Mouse (Mus musculus) thymus, postnatal 25 days (tissue): Measurements from ENCODE around the gene Pus1.
"Not testable (repeated sequence)": the region's sequence is repeated elsewhere in the genome, so short reads cannot be mapped to it uniquely, and the experiment has no call there.

Experiments
- DNase-seq: peaks from one replicate; pipeline ENCODE4 v3.0.0; 2022

The Pus1 gene

DNA sequence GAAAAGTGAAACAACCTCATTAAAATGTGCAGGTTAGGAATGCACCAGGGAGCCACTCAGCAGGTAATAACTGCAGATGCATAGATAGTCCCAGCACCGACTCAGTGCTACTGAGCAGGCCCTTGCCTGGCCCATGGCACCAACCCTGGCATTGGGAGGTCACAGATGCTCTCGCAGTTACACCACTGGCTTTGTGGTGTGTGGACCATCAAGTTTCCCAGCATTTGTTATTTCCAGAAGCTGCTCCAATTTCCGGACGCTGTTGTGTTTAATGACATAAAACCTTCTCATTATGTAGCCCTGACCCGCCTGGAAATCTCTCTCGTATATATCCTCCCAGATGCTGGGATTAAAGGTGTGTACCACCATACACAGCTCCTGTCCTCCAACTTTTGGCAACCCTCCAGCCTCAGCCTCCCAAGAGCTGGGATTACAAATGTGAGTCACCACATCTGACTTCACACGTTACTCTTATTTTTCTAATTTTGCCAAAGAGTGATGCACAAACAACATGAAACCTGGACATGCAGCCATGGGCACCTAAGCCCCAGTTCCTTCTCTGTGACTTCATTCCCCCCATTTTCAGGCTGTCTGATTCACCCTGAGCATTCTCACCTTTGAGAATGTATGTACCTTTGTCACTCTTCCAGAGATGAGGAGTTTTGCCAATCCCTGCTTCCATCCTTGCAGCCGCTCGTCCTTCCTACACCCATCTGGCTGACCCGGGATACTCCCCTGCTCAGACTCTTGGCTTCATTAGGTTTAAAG lies 486 bp upstream of the Pus1 start:
- DNase-seq: no peak

DNA sequence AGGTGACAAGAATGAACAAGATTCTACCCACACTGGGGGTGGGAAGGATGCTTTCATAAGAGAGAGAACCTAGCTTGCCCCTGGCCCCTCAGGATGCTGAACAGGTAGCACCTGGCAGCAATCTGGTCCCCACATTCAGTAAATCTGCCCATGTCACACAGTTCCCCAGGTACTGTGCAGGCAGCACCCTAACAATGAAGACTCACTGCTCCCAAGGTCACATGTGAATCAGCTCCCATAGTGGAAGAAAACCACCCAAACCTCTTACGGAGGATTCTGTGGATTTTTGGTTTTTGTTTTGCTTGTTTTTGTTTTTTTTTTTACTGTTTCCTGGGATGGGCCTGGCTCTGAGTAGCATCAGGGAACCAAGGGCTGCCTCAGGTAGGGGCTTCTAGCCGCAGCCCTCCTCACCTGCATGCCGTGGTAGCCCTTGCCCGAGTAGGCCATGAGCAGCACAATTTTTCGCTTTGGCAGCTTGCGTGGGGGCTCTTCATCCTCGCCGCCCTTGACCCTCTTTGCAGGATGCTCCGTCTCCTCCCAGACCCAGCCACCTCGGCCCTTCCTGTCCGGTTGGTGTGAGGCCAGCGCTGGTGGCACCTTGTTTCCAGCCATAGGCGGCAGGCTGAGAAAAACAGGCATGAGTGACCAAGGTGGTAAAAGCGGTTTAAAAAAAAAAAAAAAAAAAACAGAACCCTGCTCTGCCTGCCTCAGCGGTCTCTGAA lies 1.0 kb downstream of the Pus1 start:
- no peak for DNase-seq

DNA sequence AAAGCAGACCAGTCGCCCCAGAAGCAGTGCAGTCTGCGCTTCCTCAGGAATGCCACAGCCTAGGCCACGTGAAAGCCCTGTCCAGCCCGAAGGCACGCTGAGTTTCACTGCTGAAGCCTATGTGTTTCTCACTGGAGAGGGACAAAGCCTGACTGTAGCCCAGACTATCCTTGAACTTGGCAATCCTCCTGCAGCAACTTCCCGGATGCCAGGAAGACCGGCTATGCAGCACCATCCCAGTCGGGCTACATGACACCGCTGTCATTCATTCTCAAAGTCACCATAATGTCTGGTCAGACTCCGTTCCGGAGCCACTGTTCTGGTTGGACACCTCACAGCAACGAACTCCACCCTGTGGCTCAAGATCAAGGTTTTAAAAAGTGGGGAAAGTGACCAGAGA lies 2.2 kb downstream of the Pus1 start:
- DNase-seq: no peak

DNA sequence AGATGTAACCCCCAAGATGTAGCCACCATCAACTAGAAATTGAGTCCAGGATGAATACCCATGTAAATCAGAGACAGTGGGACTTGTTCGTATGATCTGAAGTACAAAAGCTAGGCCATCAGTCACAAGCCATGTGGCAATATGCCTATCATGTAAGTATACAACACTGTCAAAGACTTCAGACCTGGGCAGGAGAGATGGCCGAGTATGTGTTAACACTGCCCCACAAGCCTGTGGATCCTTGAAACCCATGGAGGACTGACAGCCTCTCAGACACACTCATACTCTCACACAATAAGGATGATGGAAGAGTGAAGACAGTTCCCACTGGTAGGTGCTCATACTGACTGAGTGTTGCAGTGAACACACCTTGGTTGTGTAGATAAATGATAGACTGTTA lies 4.3 kb downstream of the Pus1 start:
- no peak for DNase-seq

DNA sequence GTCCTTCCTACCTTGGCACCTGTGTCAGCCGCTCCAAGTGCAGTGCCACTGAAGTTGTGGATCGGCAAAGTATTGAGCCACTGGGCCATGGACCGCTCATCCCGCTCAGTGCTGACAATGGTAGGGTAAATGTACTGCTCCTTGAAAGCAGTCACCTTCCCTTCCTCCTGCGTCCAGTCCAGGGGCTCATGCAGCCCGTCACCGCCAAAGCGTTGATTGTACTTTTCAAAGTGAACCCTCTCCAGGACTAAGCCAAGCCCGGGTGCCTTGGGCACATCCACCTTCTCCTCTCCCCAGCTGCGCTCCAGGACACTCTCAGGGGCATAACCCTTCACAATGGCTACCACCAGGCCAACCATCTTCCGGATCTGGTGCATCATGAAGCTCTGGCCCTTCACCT lies 5.9 kb downstream of the Pus1 start:
- no peak for DNase-seq

DNA sequence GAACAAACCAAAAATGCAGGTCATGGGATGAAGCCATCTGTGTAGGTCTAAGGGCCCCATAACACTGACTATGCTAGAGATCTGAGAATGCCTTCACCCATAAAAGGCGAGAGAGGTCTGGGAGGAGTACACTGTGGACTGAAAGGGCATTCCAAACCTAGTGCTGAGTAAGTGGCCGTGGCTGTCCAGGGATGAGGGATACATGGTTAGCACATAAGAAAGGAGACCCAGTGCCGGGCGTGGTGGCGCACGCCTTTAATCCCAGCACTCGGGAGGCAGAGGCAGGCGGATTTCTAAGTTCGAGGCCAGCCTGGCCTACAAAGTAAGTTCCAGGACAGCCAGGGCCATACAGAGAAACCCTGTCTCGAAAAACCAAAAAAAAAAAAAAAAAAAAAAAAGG lies 7.5 kb downstream of the Pus1 start:
- not testable (repeated sequence) for DNase-seq

DNA sequence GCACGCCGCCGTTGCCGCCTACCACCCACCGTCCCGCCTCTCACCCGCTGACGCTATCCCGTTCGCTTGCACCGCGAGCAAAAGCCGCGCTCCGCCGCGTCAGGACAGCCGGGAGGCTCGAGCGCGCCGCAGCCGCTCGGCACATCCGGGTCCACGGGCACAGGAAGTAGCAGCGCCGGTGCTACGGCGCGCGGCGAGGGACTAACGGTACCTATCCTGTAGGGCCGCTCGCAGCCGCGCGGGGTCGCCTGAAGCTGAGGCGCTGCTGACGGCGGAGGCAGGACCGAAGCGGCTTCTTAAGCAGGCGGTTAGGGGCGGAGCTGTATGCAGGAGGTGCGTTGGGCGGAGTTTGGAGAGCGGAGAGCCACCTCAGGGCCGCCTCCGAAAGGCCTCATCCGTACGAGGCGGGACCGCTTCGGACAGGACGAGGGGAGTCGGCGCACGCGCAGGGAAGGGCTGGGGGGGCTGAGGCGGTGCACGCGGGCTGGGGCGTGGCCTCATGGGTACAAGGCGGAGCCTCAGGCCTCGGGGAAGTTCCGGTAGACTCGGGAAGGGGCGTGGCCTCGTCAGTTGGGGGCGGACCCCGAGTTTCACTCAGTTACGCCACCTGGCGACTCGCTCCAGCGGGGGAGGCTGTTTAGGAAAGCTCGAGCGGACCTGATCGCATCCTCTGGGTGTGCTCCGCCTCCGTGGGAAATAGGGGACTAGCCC lies 9.9 kb downstream of the Pus1 start, which contains the start of gene Ep400:
TSS of gene Ep400 (minus strand) at position 270 of the 711 bp plus-strand sequence.
- peak; percentile 100 for DNase-seq

DNA sequence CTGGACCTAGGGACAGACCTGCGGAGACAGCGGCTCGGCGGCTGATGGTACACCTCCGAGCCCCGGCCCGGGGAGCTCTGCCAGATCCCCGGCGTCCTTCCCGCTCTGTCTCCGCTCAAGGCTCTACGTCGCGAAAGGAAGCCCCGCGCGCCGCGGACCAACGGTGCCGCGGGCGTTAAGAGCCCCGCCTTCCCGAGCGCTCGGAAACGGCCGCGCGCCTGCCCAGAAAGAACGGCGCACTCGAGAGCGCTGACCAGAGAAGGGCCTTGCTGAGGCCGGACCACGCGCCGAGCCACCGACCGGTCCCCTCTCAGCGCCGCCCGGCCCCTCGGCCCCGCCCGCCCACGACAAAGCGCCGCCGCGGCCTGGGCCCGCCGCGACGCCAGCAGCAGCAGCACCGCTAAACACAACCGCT lies 10.4 kb downstream of the Pus1 start:
- DNase-seq: peak; percentile 51

DNA sequence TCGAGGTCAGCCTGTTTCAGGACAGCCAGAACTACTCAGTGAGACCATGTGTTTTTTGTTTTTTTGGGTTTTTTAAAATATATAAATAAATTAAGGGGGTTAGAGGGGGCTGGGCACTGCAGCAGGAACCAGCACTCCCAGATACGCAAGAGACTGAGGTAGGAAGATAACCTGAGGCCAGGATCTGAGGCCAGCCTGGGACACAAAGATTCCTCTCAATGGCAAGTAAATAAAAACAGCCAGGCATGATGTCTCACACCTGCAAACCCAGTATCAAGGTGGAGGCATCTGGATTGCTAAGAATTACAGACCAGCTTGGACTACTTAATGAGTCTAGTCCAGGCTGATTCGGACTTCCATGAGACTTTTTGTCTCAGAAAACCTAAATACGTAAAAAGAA lies 11.2 kb downstream of the Pus1 start:
- DNase-seq: no peak

DNA sequence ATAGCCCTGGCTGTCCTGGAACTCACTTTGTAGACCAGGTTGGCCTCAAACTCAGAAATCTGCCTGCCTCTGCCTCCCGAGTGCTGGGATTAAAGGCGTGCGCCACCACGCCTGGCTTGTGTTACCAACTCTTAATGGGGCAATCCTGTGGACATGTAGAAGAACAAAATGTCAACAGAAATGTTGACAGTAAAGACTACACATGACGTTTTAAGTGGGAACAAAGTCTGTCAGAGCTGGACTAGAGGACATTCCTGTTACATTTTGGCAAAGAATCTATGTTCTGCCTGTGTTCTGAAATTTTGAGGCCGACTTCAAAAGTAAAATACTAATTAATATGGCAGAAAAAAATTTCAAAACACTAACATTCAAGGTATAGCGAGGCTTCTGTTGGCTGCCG lies 16.6 kb downstream of the Pus1 start:
- no peak for DNase-seq

DNA sequence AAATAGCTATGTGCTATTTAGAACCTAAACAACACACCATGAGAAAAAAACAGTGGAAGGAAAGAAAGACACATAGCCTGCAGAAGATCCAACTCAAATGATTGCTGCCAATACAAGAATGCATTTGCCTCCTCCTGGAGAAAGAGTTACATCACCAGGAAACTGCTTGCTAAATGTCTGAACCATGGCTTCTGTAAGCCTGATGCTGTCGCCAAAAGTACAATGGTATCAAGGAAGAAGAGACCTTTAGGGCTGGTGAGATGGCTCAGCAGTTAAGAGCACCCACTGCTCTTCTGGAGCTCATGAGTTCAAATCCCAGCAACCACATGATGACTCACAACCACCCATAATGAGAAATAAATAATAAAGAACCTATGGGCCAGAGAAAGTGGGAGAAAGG lies 35.4 kb downstream of the Pus1 start:
- DNase-seq: no peak

DNA sequence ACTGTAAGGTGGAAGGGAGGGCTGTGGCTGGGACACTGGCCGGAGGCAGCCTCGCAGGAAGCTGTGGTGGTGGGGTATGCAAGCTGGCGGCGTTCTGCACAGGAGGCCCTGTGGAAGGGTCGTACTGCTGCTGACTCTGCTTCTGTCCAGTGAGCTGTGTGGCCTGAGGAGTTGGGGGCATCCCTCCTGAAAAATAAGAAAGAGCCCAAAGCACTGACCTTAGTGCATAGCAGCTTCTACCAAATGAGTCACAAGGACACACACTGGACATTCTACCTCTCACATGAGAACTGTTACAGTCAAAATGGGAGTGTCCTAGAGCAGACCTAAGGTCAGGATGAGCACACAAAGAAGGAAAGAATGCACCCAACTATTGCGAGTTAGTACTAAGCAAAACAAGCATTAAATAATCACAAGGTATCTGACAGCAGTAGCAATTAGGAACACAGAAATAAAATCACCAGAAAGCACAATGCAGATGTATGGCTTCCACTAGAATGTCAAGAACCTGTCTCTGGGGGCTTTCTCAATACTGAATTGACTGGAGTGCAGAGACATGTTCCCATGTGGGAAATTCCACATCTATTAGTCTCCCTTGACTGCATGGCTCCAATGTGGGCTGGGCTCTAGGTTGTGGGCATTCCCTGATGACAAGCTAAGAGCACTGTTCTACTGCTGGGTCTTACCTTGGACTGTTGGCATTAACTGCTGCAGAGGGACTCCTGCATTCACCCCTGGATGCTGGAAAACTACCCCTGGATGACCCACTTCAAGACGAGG lies 40.8 kb downstream of the Pus1 start:
- DNase-seq: no peak

DNA sequence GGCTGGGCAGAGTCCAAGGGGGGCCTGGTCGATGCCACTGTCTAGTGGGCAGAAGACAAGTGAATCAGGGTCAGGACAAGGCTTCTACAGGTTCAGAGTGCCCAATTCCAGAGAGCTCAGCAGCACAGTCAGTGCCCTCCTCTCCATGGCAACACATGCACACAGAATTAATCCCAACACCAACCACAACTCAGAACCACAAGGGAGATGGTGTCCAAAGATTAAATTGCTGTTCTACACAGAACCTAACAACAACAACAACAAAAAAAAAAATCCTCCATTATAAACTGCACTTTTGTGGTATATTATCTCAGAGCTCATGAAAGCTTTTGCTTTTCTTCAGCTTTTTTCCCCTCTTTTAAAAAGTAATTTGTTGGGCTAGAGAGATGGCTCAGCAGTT lies 44.9 kb downstream of the Pus1 start:
- DNase-seq: no peak

DNA sequence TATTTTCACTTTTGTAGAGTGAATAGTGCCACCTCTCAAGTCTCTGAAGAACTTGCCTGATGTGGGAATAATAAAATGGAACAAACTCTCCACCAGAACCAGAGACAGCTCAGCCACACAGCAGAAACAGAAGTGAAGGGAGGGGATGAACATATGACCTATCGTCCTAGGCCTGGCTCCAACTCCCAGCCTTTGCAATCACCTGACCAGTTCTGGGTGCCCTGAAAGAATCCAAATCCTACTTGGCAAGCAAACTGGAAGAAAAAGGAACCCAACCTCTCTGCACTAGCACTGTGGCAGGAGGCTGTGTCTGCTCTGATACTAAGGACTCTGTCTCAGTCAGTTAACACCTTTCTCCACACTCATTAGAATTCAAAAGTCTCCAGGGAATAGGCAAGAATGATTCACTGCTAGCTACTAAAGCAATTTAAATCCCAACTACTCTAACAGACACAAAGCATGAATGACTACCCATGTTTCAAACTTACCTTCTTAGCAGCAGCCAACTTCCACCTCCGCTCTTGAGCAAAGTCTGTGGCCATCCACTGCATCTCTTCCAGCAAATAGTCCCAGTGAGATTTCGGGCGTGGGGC lies 47.1 kb downstream of the Pus1 start:
- no peak for DNase-seq

DNA sequence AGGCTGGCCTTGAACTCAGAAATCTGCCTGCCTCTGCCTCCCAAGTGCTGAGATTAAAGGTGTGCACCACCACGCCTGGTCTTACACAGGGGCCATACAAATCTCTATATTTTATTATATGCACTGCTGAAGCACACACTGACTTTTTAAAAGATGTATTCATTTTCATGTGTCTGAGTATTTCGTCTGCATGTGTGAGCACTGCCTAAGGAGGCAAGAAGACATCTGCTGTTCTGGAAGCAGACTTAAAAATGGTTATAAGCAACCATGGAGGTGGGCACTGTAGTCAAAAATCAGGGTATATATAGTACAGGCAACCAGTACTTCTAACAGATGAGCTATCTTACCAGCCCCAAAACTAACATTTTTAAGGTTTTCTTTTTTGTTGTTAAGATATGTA lies 49.2 kb downstream of the Pus1 start:
- DNase-seq: no peak

DNA sequence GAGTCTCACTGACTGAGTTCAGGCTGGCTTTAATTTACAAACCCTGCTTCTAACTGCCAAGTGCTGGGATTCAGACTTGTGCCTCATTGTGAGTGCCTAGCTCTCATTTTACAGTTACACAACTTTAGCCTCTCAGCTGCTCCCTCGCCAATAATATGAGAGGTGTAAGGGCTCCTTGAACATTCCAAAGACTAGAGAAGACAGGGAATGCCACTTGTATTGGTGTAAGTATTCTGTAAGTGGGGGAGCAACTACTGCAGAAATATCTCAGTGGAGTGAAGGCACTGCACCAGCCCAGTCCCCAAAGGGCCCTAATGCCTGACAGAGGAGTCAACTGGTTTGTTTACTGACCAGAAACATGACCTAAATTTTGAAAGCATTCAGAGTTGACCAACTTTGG lies 52.6 kb downstream of the Pus1 start:
- no peak for DNase-seq
